Mouse (Mus musculus): ENCODE data around the gene Ccna2. TPM values are rescaled to one million over a fixed set of nuclear protein-coding genes. Genes with fewer than 3 reads are reported as not detected.

Gene Ccna2
- polyA plus RNA-seq, 1 experiment from 2014 or later = 207 TPM

DNA sequence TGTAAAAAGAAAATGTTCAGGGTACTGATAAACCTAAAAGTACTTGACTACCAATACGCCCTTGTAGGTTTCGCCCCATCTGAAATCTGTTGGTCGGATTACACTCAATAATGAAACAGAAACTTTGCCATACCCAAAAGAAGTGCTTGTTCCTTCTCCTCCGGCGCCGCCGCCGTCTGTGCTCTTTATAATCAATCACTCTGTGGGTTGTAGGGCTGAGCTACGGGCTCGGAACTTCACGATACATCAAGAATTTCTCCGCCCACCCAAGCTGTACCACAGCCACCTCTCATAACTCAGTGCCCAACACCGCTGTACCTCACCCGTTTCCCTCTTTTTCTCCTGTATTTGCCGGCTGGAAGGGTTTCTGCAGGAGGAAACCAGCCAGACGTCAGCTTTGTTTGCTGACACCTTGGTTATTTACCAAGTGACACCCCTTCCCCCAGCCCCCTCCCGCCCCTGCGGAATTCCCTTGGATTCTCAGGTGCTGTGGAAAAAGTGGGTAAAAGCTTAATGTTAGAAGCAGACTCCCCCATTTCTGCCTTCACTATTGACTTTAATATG is 39.9 kb downstream of the Ccna2 start:
- Histone ChIP-seq H3K9me3 (no peaks in the 10 kb centered on the region), H3K36me3 (no peaks in the 10 kb centered on the region), H3K27me3 (peaks cover 11% of the 10 kb centered on the region), H3K4me3 (no peak overlapping the region), H3K27ac (replicated peaks) (no peak overlapping the region), H3K4me1 (peaks cover 5% of the 10 kb centered on the region; the same call in 1 of the 2 replicates), H3K9ac (replicated peaks) (no peak overlapping the region), H3K4me2 (replicated peaks) (peak overlapping the region; percentile 33)
- 19% methylated on average over 18 of the region's 18 CpGs for WGBS
- no peak for ATAC-seq (ENCODE audit: low FRiP score, low read depth)

DNA sequence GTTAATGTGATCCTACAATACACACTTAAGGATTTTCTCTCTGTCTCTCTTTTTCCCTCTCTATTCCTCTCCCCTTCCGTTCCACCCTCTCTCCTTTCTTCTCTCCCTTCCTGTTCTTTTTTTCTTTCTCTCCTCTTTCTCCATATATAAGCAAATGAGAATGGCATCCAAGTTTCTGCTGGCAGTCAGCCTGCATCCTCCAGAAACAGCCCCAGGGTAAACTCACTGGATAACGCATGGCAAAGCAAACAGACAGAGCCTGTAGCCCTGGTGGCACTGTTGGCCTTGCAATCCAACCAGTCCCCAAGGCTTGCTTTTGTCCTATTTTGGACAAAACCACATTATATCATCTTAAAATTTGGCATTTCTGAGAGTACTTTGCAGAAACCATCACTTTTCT is 40.7 kb downstream of the Ccna2 start:
- Histone ChIP-seq H3K4me2 (replicated peaks) (no peak overlapping the region), H3K4me1 (peaks cover 5% of the 10 kb centered on the region; the same call in 1 of the 2 replicates), H3K9me3 (no peaks in the 10 kb centered on the region), H3K9ac (replicated peaks) (no peak overlapping the region), H3K4me3 (no peak overlapping the region), H3K27me3 (peaks cover 11% of the 10 kb centered on the region), H3K36me3 (no peaks in the 10 kb centered on the region), H3K27ac (replicated peaks) (no peak overlapping the region)
- no peak for ATAC-seq (ENCODE audit: low FRiP score, low read depth)
- WGBS = 56% methylated on average over 2 of the region's 2 CpGs

DNA sequence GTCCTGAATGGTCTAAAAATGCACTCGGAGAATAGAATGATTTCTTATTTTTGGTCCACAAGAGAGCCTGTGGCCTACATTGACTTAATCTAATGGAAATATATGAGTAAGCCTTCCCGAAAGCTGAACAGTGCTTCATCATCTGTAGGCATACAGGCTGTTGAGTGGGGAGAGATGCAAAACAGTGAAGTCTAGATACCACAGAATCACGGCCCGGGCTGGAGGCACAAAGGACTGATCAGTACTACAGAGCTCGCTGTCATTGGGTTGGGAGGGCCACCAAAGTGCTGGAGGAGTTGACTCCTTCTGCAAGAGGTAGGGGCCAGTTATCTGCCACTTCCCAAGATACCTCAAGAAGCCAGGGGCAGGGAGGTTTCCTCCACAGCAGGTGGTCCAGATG is 41.2 kb downstream of the Ccna2 start:
- H3K4me2 ChIP-seq (replicated peaks) = no peak overlapping the region
- no peaks in the 10 kb centered on the region for H3K9me3 ChIP-seq
- no peak overlapping the region for H3K9ac ChIP-seq (replicated peaks)
- no peaks in the 10 kb centered on the region for H3K36me3 ChIP-seq
- peaks cover 11% of the 10 kb centered on the region for H3K27me3 ChIP-seq
- H3K27ac ChIP-seq (replicated peaks) = no peak overlapping the region
- peaks cover 5% of the 10 kb centered on the region; the same call in 1 of the 2 replicates for H3K4me1 ChIP-seq
- 78% methylated on average over 5 of the region's 5 CpGs for WGBS
- H3K4me3 ChIP-seq = no peak overlapping the region
- no peak for ATAC-seq (ENCODE audit: low FRiP score, low read depth)

DNA sequence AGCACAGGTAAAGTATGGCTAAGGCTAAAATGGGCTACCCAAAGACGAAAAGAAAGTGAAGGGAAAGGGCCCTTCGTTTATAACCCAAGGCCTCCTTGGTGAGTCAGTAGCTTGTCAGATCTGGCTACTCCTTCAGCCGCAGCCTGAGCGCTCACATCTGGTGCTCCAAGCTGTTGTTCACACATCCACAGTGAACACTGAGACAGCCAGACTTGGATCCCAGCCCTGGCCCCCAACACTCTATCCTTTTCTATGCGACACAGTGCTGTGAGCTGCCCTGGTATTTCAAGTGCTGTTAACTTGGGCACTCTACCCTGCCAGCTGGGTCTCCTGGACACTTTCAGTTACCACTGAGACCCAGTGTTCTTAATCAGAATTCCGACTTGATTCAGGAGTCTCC is 41.6 kb downstream of the Ccna2 start:
- ATAC-seq (ENCODE audit: low FRiP score, low read depth) = no peak
- WGBS = 94% methylated on average over 6 of the region's 6 CpGs
- no peaks in the 10 kb centered on the region for H3K36me3 ChIP-seq

DNA sequence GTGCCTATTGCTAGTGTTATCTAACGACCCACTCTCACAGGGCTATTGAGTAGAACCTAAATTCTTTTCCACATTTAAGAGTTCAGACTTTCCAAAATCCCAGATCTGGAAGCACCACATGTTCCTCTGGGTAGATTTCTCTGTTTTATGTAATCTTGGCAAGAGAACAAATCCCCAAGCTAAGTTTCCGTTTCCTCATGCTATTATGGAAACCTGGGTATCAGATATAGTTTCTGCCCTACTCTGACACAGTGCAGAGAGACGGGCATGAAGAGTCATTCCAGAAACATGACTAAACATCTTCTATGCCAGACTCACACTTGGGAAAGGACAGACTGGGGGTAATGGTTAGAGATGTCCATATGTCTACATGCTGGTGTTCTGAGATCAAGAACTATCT is 47.5 kb downstream of the Ccna2 start:
- H3K27ac ChIP-seq (replicated peaks) = no peak overlapping the region
- H3K4me1 ChIP-seq = peaks cover 7% of the 10 kb centered on the region
- H3K4me2 ChIP-seq (replicated peaks) = no peak overlapping the region
- peaks cover 33% of the 10 kb centered on the region for H3K27me3 ChIP-seq
- no peaks in the 10 kb centered on the region for H3K9me3 ChIP-seq
- 82% methylated on average over 3 of the region's 3 CpGs for WGBS
- no peak for ATAC-seq (ENCODE audit: low FRiP score, low read depth)
- H3K36me3 ChIP-seq = no peaks in the 10 kb centered on the region
- no peak overlapping the region for H3K4me3 ChIP-seq
- no peak overlapping the region for H3K9ac ChIP-seq (replicated peaks)

More for the DNA sequence above, 41.6 kb downstream of the Ccna2 start:
- H3K9me3 ChIP-seq = no peaks in the 10 kb centered on the region
- H3K9ac ChIP-seq (replicated peaks) = no peak overlapping the region
- H3K4me2 ChIP-seq (replicated peaks) = no peak overlapping the region
- H3K27me3 ChIP-seq = peaks cover 11% of the 10 kb centered on the region
- H3K4me3 ChIP-seq = no peak overlapping the region
- no peak overlapping the region for H3K27ac ChIP-seq (replicated peaks)
- H3K4me1 ChIP-seq = peaks cover 5% of the 10 kb centered on the region; the same call in 1 of the 2 replicates

DNA sequence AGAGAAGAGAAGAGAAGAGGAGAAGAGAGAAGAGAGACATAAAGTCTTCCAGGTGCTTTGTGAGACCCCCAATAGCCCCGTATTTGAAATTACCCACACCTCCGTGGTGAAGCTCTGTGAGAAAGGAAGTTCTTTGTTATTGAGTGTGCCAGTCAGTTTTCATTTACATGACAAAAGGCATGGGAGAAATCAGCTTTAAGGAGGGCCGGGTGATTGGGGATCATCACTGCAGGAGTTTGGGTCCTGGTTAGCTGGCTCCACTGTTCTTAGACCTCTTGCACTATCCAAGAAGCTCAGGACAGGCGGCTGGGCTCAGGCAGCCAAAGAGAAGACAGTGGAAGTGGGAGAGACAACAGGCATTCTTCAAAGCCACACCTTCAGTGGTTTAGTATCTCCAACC is 49.8 kb downstream of the Ccna2 start:
- Histone ChIP-seq H3K4me1 (peaks cover 7% of the 10 kb centered on the region), H3K9ac (replicated peaks) (no peak overlapping the region), H3K27me3 (peaks cover 36% of the 10 kb centered on the region), H3K27ac (replicated peaks) (no peak overlapping the region), H3K4me2 (replicated peaks) (peak overlapping the region; percentile 96), H3K36me3 (no peaks in the 10 kb centered on the region), H3K4me3 (0 out of 2 replicates have a peak overlapping the region, but pooled peaks have one; percentile 61), H3K9me3 (no peaks in the 10 kb centered on the region)
- ATAC-seq (ENCODE audit: low FRiP score, low read depth) = no peak
- WGBS = 2% methylated on average over 4 of the region's 4 CpGs

DNA sequence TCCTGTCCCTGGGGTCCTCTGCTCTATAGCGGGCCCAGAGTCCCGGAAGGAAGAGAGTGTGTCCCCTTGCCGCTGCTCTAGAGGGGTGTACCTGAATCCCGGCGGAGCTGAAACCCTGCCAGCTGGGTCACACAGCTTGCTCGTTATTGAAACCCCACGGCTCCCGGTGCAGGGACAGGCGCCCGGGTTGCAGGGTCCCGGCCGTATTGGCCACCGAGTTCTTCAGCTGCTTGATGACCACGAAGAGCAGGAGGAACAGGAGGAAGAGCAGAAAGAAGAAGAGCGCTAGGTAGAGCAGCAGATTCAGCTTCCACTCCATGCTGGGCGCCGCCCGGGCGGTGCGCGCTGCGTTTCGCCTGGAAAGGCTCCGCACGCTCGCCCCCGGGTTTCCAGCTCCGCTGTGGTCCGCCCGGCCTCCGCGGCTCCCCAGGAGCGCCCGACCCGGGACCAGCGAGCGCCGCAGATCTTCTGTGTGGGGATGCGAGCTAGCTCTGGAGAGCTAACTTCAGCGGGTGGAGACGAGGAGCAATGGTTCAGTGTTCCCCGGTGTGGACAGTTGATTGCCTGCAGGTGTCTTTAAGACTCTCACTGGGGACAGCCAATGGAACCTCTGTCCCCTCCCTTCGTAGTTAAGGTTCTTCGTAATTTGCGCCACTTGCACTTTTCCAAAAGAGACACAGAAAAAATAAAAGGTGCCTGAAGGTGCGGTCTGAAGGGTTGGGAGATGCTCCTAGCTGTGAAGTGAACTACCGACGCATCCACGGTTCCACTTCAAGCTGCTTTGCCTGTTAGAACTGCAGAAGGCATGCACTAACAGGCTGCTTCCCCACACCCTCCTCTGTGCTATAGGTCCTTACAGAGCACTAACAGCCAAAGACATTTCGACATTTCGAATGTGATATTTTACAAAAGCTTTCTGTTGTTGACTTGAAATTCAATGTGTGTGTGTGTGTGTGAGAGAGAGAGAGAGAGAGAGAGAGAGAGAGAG is 50.6 kb downstream of the Ccna2 start, which contains the start of gene Gm11549:
Gene Gm11549 (minus strand): TSS at position 741 of the 988 bp plus-strand sequence.
- Histone ChIP-seq H3K27me3 (peaks cover 38% of the 10 kb centered on the region), H3K4me3 (peak within 1 kb of the TSS; percentile 61), H3K9me3 (no peaks in the 10 kb centered on the region), H3K4me2 (replicated peaks) (peak within 1 kb of the TSS; percentile 96), H3K27ac (replicated peaks) (no peak within 1 kb of the TSS), H3K4me1 (peaks cover 7% of the 10 kb centered on the region), H3K36me3 (no peaks in the 10 kb centered on the region), H3K9ac (replicated peaks) (peak within 1 kb of the TSS; percentile 64)
- under 1% methylated on average over 51 of the region's 51 CpGs for WGBS
- ATAC-seq (ENCODE audit: low FRiP score, low read depth) = peak; percentile 71

DNA sequence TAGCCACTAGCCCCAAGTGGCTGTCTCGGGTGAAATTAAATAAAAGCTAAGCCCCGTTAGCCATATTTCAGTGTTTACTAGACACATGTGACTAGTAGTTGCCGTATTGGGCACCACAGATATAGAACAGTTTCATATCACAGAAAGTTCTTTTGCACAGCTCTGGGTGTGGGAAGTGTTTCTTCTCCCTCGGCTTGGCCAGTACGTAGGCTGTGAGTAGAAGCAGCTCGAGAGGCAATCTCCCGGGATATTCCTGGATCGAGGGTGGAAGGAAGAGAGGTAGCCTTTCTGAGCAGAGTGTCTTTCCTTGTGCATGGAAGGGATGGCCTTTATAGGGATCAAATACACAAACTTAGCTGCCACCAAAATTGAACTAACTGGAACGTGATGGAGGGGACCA is 55.8 kb downstream of the Ccna2 start:
- peaks cover 3% of the 10 kb centered on the region; the same call in 1 of the 2 replicates for H3K4me1 ChIP-seq
- no peak overlapping the region for H3K4me3 ChIP-seq
- H3K4me2 ChIP-seq (replicated peaks) = no peak overlapping the region
- WGBS = 93% methylated on average over 9 of the region's 9 CpGs
- no peaks in the 10 kb centered on the region for H3K36me3 ChIP-seq
- no peaks in the 10 kb centered on the region for H3K9me3 ChIP-seq
- ATAC-seq (ENCODE audit: low FRiP score, low read depth) = no peak
- H3K27me3 ChIP-seq = peaks cover 22% of the 10 kb centered on the region
- H3K27ac ChIP-seq (replicated peaks) = no peak overlapping the region
- no peak overlapping the region for H3K9ac ChIP-seq (replicated peaks)

Other genes starting within 250 kb of the Ccna2 start
- gene Anxa5, start 96.3 kb downstream of the Ccna2 start, polyA plus RNA-seq (2016; fragmentation: Nextera tagmentation; extraction: Ambion mirVana) = 75.4 and 90.1 TPM in 2 replicates
- gene 1810062G17Rik, start 96.2 kb downstream of the Ccna2 start, polyA plus RNA-seq (2016; fragmentation: Nextera tagmentation; extraction: Ambion mirVana) = 0.26 TPM in 1 of 2 replicates, not detected in the other
- gene Gm11549, start 50.3 kb downstream of the Ccna2 start, polyA plus RNA-seq (2016; fragmentation: Nextera tagmentation; extraction: Ambion mirVana) = 0.96 and 1.2 TPM in 2 replicates
- 88.1 and 88.5 TPM in 2 replicates for gene Exosc9, start 19.5 kb downstream of the Ccna2 start, polyA plus RNA-seq (2016; fragmentation: Nextera tagmentation; extraction: Ambion mirVana)
- 21.5 and 21.7 TPM in 2 replicates for gene Bbs7, start 41.3 kb upstream of the Ccna2 start, polyA plus RNA-seq (2016; fragmentation: Nextera tagmentation; extraction: Ambion mirVana)
- 4.9 and 6.3 TPM in 2 replicates for gene Trpc3, start 118.0 kb upstream of the Ccna2 start, polyA plus RNA-seq (2016; fragmentation: Nextera tagmentation; extraction: Ambion mirVana)